Mouse (Mus musculus) embryonic facial prominence, embryonic 14.5 days (tissue): ENCODE measurements around the gene Gpr37l1. TPM values are rescaled to one million over a fixed set of nuclear protein-coding genes. Genes with fewer than 3 reads are reported as not detected.

Source experiments
- ATAC-seq: fragments of 200-750 bp; cut with Nextera tagmentation; 2 replicates; pipeline ENCODE4 v1.8.0; 2017; ENCODE audit warnings: low read depth, moderate number of reproducible peaks, moderate TSS enrichment
- DNase-seq: peaks from one replicate; pipeline ENCODE4 v3.0.0-alpha.2; 2015; ENCODE audit warnings: low spot score
- H3K27ac ChIP-seq: fragments of 300-500 bp; sonication (generic); replicated peaks from 2 replicates; pipeline ENCODE4 v1.5.1; 2014; ENCODE audit warnings: low read depth, mild to moderate bottlenecking, low read length, moderate library complexity
- H3K27me3 ChIP-seq: fragments of 300-500 bp; sonication (generic); replicated peaks from 2 replicates; pipeline ENCODE4 v1.6.1; 2014; ENCODE audit warnings: low read length; ENCODE audit not compliant: control insufficient read depth, insufficient read depth
- H3K36me3 ChIP-seq: fragments of 300-500 bp; sonication (generic); 2 replicates; pipeline ENCODE4 v1.6.1; 2014; ENCODE audit warnings: low read length, mixed read lengths; ENCODE audit not compliant: control insufficient read depth, insufficient read depth
- H3K4me1 ChIP-seq: fragments of 300-500 bp; sonication (generic); 2 replicates; pipeline ENCODE4 v1.6.1; 2014; ENCODE audit warnings: antibody characterized with exemption, low read length; ENCODE audit not compliant: control insufficient read depth, insufficient read depth
- H3K4me2 ChIP-seq: fragments of 300-500 bp; sonication (generic); 2 replicates; pipeline ENCODE4 v1.6.1; 2014; ENCODE audit warnings: low read depth, mild to moderate bottlenecking, low read length, moderate library complexity, mixed read lengths
- H3K4me3 ChIP-seq: fragments of 300-500 bp; sonication (generic); 2 replicates; pipeline ENCODE4 v1.5.1; 2014; ENCODE audit warnings: low read depth, mild to moderate bottlenecking, low read length
- H3K9ac ChIP-seq: fragments of 300-500 bp; sonication (generic); 2 replicates; pipeline ENCODE4 v1.6.1; 2014; ENCODE audit warnings: low read depth, mild to moderate bottlenecking, low read length, moderate library complexity, mixed read lengths
- H3K9me3 ChIP-seq: fragments of 300-500 bp; sonication (generic); 2 replicates; pipeline ENCODE4 v1.6.1; 2016; ENCODE audit warnings: low read length; ENCODE audit not compliant: control insufficient read depth
- WGBS: fragments of 180-500 bp; shearing (Covaris S2); extraction: QIAGEN DNeasy Blood & Tissue Kit; methylation state at CpG from one replicate; pipeline ENCODE4 v1.1.7; 2014; 5-methylcytosine and 5-hydroxymethylcytosine counted together
- polyA plus RNA-seq: library from polyadenylated mRNA; unstranded; fragments of >200 nt; fragmentation: Nextera tagmentation; extraction: Ambion mirVana; gene quantifications from 2 replicates; pipeline ENCODE4 v1.2.1, GENCODE M21; 2014

Gene Gpr37l1
- polyA plus RNA-seq, 1 experiment from 2014 or later: 0.47 TPM

DNA sequence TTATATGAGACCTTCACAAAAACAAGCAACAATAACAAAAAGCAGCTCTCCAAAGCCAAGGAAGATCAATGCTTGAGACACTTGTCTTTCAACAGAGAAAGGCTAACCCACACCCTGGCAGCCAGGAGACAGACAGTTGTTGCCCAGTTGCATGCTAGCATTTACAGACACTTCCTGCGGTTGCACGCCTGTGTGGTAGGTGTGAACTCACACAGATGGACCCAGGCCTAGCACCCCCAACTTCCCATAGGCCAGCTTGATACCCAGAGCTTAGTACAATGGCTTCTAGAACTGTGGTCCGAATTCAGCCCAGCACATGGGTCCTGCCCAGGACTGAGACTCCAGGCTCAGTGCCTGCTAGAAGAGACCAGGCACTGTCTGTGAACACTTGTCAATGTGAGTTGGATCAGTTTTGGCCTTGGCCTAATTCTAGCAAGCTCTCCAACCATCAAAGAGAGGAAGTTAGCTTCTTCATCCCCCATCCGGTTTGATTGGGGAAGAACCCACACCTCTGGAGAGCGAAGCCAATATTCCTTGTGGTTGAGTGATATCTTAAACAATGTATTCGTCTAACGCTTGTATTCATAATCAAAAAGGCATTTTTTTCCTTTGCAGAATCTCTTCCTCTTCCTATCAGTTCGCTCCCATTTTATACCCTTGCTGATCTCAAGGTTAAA is 32.2 kb downstream of the Gpr37l1 start:
- DNase-seq (no peak), ATAC-seq (no peak)
- H3K4me3 ChIP-seq: no peak overlapping the region
- H3K9ac ChIP-seq: no peak overlapping the region
- peaks cover 9% of the 10 kb centered on the region; the same call in 1 of the 2 replicates for H3K4me1 ChIP-seq
- no peaks in the 10 kb centered on the region for H3K9me3 ChIP-seq
- WGBS: 83% methylated on average over 8 of the region's 8 CpGs
- H3K27ac ChIP-seq: no peak overlapping the region
- no peak overlapping the region for H3K4me2 ChIP-seq
- H3K27me3 ChIP-seq: no peaks in the 10 kb centered on the region
- no peaks in the 10 kb centered on the region for H3K36me3 ChIP-seq

DNA sequence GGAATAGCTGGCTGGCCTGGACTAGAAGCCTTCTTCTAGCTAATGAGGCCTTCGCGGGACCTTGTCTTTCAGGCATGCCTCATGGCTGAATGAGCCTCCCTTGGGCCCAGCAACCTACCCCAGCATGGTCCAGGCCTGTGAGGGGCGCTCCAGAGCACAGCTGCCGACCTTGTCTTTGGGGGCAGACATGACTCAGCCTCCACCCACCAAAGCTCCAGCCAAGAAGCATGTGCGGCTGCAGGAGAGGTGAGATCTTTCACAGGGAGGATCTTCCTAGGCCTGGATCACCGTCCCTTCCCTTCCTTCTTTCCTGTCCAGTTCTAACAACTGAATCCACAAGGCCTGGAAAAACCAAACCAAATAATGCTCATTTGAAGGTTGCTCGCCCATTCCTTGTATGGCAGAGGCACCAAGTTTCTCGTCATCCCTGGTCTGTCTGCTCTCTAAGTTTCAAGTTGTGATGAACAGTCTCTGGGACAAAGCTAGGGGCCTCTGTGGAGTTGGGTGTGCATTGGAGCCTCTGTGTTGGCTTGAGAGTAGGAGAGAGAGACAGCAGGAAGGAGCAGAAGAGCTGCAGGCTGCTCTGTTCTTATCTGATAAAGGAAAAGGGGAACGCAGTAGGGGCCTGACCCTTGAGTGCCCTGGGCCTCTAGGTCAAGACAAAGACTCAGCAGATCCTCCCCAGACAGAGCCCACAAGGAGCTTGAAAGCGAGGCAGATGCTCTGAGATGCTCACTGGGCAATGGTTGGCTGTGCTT is 33.6 kb downstream of the Gpr37l1 start:
- no peak for ATAC-seq
- H3K4me1 ChIP-seq: peaks cover 9% of the 10 kb centered on the region; the same call in 1 of the 2 replicates
- H3K9me3 ChIP-seq: no peaks in the 10 kb centered on the region
- WGBS: 77% methylated on average over 10 of the region's 10 CpGs
- no peak overlapping the region for H3K27ac ChIP-seq
- no peaks in the 10 kb centered on the region for H3K36me3 ChIP-seq
- no peak overlapping the region for H3K4me2 ChIP-seq
- H3K9ac ChIP-seq: no peak overlapping the region
- H3K27me3 ChIP-seq: no peaks in the 10 kb centered on the region
- no peak overlapping the region for H3K4me3 ChIP-seq
- DNase-seq: no peak

DNA sequence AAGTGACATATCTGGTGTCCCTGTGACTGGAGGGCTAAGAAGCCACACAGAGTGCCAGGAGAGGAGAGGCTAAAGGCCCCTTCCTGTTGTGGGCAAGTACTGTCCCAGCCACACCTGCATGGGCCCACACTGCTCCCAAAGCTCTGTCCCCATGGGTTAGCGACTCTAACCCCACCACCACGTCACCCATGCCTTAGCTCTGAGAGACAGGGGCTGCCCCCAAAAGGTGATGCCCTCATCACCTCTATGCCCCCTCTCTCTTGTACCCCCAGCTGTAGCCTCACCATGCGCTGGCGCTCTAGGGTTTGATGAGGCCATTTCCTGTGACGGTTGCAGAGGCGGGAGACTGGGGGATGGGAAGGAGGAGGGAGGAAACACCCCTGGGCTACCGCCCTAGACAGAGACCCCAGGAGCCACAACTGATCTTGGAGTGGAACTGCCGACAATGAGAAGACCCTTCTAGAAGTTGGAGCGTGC is 34.5 kb downstream of the Gpr37l1 start:
- Histone ChIP-seq H3K27ac (no peak overlapping the region), H3K4me3 (no peak overlapping the region), H3K27me3 (no peaks in the 10 kb centered on the region), H3K36me3 (no peaks in the 10 kb centered on the region), H3K9me3 (no peaks in the 10 kb centered on the region), H3K9ac (no peak overlapping the region), H3K4me2 (no peak overlapping the region), H3K4me1 (peaks cover 12% of the 10 kb centered on the region)
- ATAC-seq (no peak), DNase-seq (no peak)
- WGBS: 81% methylated on average over 6 of the region's 9 CpGs

DNA sequence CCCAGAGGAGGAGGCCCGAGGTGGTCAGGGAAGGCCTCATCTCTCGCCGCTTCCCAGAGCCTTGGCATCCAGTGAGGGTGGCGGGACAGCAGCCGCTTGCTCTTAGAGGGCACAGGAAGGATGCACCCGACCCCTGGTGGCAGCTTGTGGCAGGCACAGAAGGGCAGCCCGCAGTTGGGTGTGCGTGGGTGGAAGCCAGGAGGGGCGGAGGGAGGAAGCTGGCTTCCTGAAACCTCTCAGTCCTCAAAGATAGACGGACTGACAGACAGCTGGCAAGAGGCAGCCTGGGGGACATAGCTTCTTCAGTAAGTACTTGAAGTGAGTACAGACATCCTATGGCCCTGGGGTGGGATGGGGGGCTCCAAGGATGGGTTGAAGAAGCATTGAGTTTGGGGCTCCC is 35.0 kb downstream of the Gpr37l1 start, which contains the start of gene Ptpn7:
Gene Ptpn7 (plus strand): TSS at position 228 of the 400 bp plus-strand sequence.
- peaks cover 15% of the 10 kb centered on the region for H3K4me1 ChIP-seq
- no peak within 1 kb of the TSS for H3K4me3 ChIP-seq
- no peak for ATAC-seq
- H3K4me2 ChIP-seq: no peak within 1 kb of the TSS
- 40% methylated on average over 10 of the region's 10 CpGs for whole genome bisulfite sequencing
- H3K9ac ChIP-seq: no peak within 1 kb of the TSS
- no peaks in the 10 kb centered on the region for H3K36me3 ChIP-seq
- H3K9me3 ChIP-seq: no peaks in the 10 kb centered on the region
- H3K27ac ChIP-seq: 0 out of 2 replicates have a peak within 1 kb of the TSS, but pooled peaks have one; percentile 53
- DNase-seq: peak; percentile 61
- no peaks in the 10 kb centered on the region for H3K27me3 ChIP-seq

DNA sequence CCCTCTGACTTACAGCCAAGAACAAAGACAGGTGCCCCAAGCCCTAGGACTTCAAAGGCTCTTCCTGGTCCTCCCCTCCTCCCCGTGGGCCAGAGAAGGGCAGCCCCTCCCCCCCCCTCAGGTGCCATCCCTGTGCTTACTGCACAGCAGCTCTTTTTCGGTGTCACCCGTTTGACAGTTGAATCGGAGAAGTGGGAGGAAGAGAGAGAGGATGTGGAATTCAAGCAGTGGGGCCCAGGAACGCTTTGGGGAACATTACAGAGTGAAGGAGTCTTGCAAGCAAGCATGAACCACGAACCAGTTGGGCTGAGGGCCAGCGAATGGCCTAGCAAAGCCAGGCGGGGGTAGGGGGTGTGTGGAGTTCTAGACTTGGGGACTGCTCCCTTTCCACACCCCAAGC is 35.9 kb downstream of the Gpr37l1 start:
- Histone ChIP-seq H3K36me3 (no peaks in the 10 kb centered on the region), H3K27me3 (no peaks in the 10 kb centered on the region), H3K4me1 (peaks cover 24% of the 10 kb centered on the region), H3K27ac (0 out of 2 replicates have a peak overlapping the region, but pooled peaks have one; percentile 53), H3K9ac (no peak overlapping the region), H3K4me2 (no peak overlapping the region), H3K9me3 (no peaks in the 10 kb centered on the region), H3K4me3 (no peak overlapping the region)
- 49% methylated on average over 8 of the region's 8 CpGs for WGBS
- DNase-seq (no peak), ATAC-seq (no peak)

DNA sequence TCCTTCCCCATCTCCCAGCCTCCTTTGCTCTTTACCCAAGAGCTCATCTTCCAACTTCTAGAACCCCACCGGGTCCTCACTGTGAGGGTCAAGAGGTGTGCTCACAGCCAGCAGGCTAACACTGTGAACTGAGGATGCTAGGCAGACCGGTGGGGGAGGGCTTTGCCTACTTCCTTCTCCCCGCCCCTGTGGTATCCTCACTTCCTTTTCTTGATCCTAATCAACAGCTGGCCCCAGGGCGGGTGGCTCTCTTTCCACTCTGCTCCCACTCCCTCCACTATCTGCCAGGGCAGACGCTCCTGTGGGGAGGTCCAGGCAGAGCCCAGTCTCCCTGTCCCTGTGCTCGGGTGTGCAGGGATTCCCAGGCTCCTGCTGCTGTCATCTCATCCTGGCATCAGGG is 36.4 kb downstream of the Gpr37l1 start:
- 28% methylated on average over 6 of the region's 6 CpGs for WGBS
- Histone ChIP-seq H3K4me2 (no peak overlapping the region), H3K27me3 (no peaks in the 10 kb centered on the region), H3K27ac (0 out of 2 replicates have a peak overlapping the region, but pooled peaks have one; percentile 53), H3K36me3 (no peaks in the 10 kb centered on the region), H3K9ac (no peak overlapping the region), H3K9me3 (no peaks in the 10 kb centered on the region), H3K4me1 (peaks cover 29% of the 10 kb centered on the region), H3K4me3 (no peak overlapping the region)
- ATAC-seq (no peak), DNase-seq (peak; percentile 35)

DNA sequence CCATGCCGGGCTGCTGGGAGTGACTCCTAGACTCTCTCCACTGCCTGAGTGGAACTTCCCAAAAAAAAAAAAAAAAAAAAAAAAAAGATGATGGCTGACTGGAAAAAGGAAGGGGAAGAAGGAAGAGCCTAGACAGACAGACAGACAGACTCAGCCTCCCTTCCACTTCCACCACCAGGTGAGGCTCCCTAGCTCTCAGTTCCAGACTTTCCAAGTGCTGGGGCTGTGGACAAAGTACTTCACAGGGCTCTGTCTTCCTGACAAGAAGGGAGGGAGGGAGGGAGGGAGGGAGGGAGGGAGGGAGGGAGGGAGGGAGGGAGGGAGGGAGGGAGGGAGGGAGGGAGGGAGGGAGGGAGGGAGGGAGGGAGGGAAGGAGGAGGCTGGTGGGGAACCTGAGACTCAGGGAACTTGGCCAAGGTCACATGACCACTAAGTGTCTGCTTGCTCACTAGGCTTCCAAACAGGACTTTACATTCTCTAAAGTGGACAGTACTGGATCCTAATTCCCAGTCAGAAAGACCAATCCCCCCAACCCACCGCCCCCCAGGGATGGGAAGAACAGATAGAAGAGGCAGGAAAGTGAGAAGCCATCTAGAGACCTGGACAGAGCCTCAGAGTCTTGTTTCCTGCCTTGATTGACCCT is 37.0 kb downstream of the Gpr37l1 start:
- Histone ChIP-seq H3K27me3 (no peaks in the 10 kb centered on the region), H3K4me2 (no peak overlapping the region), H3K4me1 (peaks cover 34% of the 10 kb centered on the region), H3K36me3 (no peaks in the 10 kb centered on the region), H3K9ac (no peak overlapping the region), H3K9me3 (no peaks in the 10 kb centered on the region), H3K27ac (no peak overlapping the region), H3K4me3 (no peak overlapping the region)
- WGBS: 64% methylated on average over 2 of the region's 2 CpGs
- DNase-seq (no peak), ATAC-seq (no peak)

DNA sequence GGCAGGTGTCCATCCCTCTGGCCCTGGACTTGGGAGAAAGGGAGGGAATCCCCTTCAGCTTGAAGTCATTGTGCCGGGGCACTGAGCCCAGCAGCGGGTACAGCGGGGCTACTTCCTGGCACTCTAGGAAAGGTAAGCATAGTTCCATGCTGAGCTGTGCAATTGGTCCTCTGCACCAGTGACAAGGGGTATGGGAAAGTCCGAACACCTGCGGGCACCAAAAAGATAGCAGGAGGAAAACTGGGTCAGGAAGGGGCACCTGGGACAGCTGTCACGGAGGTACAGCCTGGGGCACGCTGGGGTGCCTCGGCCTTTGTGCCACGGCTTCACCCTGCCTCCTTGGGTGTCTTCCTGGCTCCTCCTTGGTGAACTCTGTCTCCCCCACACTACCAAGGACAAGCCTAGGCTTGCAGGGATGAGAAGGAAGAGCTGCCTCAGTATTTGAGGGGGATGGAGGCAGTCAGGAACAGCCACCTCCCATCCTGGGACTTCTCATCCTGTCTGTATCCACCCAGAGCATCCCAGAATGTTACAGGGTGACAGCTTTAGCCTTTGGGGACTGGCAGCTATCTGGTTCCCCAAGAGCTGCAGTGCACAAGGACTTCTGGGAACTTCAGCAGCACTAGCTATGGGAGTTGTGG is 37.8 kb downstream of the Gpr37l1 start:
- DNase-seq (no peak), ATAC-seq (no peak)
- no peaks in the 10 kb centered on the region for H3K27me3 ChIP-seq
- H3K4me1 ChIP-seq: peaks cover 39% of the 10 kb centered on the region
- H3K4me3 ChIP-seq: no peak overlapping the region
- H3K36me3 ChIP-seq: no peaks in the 10 kb centered on the region
- no peak overlapping the region for H3K9ac ChIP-seq
- H3K9me3 ChIP-seq: no peaks in the 10 kb centered on the region
- no peak overlapping the region for H3K4me2 ChIP-seq
- peak overlapping the region; percentile 88; the same call in 1 of the 2 replicates for H3K27ac ChIP-seq
- 62% methylated on average over 9 of the region's 9 CpGs for WGBS
